14 mouse cellular contexts compared by ENCODE assay signal in the genomic region with DNA sequence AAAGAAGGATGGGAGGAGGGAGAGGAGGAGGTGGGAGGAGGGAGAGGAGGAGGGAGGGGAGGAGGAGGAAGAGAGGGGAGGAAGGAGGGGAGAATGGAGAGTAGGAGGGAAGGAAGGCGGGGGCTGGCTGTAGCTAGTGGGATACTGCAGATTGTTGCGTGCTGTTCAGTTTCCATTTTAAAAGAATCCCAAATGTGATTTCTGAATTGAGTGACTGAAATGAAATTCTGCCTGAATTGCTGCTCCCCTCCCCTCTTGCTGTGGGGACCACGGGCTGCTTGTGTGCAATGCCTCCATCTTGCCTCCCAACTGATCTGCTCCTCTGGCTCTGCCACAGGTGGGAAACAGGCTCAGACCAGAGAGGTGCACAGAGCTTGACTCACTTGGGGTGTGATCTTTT.
"Had no signal": no experiment of that assay in that cellular context is flagged by ENCODE, and none has a peak within 500 bp of the region (broad histone marks: within the 10 kb centered on the region; RNA-seq: fewer than 3 reads in every experiment).

No protein-coding gene starts in this region.

- H3K4me1 ChIP-seq: liver, embryonic 15.5 days; neural tube, embryonic 12.5 days had no signal

- DNase-seq: kidney, adult 11 months; kidney, adult 9 months; kidney, postnatal 36 days; lung, adult 2 months; lung, postnatal 36 days; right cerebral cortex, postnatal 25 days; thymus, postnatal 4 days had no signal

- ATAC-seq: lung, postnatal 0 days had no signal

- H3K4me3 ChIP-seq: limb, embryonic 10.5 days; liver, embryonic 15.5 days; neural tube, embryonic 12.5 days had no signal

- H3K9me3 ChIP-seq: limb, embryonic 10.5 days; liver, embryonic 15.5 days; neural tube, embryonic 12.5 days had no signal

- H3K9ac ChIP-seq: liver, embryonic 15.5 days; neural tube, embryonic 12.5 days had no signal

- H3K4me2 ChIP-seq: liver, embryonic 11.5 days; liver, embryonic 15.5 days; neural tube, embryonic 12.5 days had no signal

- H3K27ac ChIP-seq: kidney, postnatal 0 days; limb, embryonic 10.5 days; liver, embryonic 15.5 days; neural tube, embryonic 12.5 days; stomach, postnatal 0 days had no signal

- H3K36me3 ChIP-seq: limb, embryonic 10.5 days; liver, embryonic 15.5 days; neural tube, embryonic 12.5 days had no signal

- H3K27me3 ChIP-seq: liver, embryonic 15.5 days had no signal
